Mouse (Mus musculus): ENCODE measurements at regions not wholly inside any gene's neighbourhood (a gene's known extent, or its start where the extent isn't known, plus 50 kb on each side); places are given as distances from the start of the nearest gene placed in this dataset.

DNA sequence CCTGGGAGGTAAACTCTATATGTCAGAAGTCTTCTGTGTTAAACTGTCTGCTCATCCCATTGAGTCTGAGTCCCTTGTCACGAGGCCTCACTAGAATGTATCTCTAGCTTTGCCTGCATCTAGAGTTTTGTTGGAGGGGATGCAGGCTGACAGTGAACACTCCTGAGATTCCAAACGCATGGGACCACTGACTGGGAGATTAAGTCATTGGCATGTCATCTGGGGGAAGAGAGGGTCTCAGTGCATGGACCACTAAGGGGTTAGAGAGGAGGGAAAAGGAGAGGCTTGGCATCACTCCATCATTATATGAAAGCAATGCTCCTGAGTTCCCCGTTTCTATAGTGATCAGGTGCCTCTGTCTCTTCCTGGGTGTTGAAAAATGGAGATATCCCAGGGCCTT, 114.8 kb upstream of the Vangl1 start:
- no peak for DNase-seq (ENCODE audit: low spot score in 2 of 2)

DNA sequence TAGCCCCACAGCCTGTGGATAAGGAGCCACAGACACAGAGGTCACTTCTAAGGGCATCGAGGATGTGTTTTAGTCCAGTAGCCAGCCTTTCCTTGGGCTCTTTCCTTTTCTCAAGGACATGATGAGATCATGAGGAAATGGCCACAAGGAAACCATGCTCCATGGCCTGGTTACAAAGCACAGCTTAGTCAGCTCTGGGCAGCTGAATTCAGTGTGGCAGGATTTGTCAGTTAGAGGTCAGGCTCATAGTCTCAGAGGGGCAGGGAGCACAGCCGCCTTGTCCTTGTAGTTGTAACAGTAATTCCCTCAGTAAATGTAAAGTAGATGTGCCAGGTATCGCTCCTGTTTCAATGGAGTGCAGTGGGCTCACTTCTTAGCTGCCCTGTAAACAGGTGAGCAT, 111.7 kb upstream of the Vangl1 start:
- no peak for DNase-seq (ENCODE audit: low spot score in 2 of 2)

DNA sequence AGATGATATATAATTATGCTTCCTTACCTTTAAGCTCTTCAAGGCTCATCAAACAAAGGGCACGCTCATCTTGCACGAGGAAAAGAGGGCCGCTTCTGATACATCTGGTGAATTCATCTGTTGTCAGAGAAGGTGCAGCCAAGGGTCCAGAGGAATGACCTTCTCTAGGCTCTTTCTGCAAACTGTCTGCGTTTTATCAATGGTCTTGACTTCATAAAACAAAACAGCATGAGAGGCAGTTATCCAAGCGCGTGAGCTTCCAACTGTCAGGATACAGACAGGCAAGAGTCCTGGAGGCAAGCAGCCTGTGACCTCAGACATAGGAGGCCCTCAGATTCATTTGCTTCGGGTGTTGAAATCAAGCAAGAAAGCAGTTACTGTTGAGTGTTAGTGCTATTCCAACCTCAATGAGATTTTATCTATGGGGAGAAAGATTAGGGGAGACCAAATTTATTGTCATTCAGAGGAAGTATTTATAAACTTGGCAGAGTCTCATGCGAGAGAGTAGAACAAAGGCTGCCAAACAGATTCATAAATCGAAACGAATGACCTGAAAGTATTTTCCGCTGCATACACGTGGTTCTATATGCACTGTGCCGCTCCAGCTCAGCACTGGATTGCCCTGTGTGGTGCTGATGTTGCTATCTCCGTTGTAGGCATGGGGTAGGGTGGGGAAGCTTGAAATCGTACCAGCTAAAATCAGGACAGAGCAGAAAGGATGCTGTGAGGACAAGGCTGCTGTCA, 107.2 kb upstream of the Vangl1 start:
- DNase-seq (ENCODE audit: low spot score in 2 of 2), result no peak

DNA sequence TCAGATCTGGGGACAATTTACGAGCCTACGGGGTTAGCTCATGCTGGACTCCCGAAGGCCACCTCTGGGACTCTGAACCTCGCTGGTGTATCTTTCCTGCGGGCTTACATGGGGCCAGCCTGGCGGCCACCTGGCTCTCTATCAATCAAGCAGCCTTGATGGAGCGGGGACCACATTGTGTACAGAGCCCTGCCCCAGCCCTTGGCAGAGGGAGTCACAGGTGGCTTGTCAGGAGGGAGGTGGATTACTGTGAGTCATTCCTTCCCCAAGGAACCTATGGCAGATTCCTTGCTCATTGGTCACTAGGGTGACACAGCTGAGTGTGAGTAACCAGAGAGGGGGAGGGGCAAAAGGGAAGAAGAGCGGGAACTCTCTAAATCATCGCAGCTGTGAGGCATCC, 105.8 kb upstream of the Vangl1 start:
- no peak for DNase-seq (ENCODE audit: low spot score in 2 of 2)

DNA sequence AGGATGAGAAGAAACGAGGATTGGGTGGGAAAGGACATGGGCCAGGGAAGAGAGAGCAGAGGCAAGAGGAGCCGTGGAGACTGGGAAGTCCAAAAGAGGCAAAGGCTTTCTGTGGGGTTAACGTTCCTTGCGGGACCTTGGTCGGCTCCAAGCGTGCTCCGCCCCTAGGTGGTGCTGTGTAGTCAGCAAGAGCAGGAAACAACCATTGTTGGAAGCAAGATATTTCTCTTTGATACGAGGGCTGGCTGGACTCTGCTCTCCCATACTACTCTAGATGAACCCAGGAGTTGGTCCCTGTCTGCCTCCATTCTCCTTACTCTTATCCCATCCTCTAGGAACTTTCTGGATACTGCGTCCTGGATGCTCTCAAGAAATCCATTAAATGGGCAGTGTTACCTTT, 105.3 kb upstream of the Vangl1 start:
- DNase-seq (ENCODE audit: low spot score in 2 of 2), result peak; percentile 47 to 69

DNA sequence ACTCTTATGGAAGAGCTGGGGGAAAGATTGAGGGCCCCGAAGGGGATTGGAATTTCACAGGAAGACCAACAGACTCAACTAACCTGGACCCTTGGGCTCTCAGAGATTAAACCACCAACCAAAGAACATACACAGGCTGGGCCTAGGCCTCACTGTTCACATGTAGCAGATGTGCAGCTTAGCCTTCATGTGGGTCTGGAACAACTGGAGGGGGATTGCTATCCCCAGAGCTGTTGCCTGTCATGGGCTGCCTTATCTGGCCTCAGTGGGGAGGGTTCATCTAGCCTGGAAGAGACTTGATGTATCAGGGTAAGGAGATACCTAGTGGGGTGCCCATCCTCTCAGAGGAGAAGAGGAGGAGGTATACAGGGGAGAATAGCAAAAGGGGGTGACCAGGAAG, 103.2 kb upstream of the Vangl1 start:
- no peak for DNase-seq (ENCODE audit: low spot score in 2 of 2)

DNA sequence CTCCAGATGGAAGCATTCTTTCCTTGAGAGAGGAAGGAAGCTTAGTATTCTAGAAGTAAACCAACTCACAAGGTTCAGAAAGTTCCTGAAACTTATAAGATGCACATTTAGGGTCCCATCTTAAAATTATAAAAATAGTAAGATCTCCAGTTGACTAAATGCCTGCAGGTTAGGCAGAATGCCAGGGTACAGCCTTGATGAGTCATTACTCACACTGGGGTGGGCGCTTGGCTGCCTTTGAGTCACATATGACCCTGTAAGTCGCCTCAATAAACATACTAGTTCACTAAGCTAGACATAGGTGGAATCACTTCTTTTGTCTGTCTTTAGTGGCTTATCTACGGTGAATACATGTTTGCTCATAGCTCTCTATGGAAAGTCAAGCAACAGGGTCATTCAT, 87.9 kb upstream of the Vangl1 start:
- DNase-seq (ENCODE audit: low spot score in 2 of 2), result no peak

DNA sequence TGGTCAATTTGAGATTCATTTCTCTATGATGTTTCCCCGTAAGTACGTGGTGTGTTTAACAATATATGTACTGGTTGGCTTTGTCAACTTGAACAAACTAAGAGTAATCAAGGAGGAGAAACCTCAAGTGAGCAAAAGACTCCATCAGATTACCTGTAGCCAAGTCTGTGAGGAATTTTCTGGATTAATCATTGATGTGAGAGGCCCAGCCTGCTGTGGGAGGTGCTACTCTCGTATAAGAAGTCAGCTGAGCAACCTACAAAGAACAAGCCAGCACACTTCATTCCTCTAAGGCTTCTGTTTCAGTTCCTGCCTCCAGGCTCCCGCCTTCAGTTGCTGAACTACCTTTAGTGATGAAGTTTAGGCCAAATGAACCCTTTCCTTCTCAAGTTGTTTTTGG, 77.5 kb upstream of the Vangl1 start:
- DNase-seq (ENCODE audit: low spot score in 2 of 2), result no peak

DNA sequence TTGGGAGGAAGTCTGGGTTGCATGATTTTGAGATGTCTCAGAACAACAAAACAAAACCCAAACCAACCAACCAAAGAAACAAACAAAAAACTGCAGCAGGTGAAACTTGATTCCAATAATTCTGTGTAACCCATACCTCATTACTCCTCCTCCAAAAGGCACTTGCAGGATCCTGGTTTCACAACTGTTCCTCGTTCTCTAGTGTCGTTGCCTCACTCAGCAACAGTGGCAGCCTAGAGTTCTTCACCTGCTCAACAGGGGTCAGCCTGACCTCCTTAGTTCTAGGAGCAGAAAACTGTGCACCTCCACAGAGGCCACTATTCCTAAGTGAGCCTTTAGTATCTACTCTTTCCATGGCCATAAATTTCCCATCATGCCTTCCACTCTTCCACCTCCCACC, 72.3 kb upstream of the Vangl1 start:
- DNase-seq (ENCODE audit: low spot score in 2 of 2), result no peak

DNA sequence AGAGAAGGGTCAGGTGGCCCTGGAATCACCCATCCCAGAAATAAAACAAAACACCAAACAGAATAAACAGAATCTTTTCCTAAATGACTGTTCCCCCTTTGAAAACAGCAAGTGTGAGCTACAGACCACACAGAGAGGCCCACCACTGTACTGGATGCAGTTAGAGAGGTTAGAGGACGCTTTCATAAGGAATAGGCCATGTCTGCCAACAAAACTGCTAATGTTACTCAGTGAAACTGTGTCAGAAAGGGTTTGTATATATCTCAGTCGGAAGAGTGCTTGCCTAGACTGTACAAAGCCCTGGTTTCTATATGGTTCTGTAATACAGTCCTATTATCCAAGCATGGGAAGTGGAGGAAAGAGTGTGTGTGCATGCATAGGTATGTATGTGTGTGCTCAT, 71.8 kb upstream of the Vangl1 start:
- DNase-seq (ENCODE audit: low spot score in 2 of 2), result no peak

DNA sequence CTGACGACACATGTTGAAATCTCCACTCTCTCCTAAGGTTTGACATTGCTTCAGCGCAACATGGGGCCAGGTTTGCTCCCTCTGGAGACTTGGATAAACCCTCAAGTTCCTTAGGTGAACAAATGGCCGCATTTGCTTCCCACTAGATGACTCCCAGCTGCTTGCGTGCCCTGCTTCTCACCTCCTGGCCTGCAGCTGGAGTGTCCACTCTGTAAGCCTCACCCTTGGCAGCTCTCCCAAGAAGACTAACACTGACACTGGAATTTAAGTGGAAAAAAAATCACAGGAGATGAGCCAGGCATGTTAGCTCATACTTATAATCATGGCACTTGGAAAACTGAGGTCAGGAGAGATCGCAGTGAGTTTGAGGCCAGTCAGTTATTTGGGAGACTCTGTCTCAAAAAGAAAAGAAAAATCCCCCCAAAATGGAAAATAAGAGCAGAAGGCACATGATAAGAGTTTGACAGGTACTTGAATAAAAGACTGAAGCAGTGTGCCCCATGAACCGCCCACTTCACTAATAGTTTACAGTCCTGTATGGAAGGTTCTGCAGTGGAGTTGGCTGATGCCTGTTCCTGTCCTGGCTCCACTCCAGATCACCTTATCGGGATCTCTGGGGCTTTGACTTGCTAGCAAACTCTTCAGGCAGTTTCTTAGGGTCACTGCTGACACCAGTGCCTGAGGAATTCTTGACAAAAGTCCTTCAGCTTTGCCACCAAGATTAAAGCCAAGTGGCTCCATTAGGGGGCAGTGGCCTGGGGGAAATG, 70.9 kb upstream of the Vangl1 start:
- DNase-seq (ENCODE audit: low spot score in 2 of 2), result no peak

DNA sequence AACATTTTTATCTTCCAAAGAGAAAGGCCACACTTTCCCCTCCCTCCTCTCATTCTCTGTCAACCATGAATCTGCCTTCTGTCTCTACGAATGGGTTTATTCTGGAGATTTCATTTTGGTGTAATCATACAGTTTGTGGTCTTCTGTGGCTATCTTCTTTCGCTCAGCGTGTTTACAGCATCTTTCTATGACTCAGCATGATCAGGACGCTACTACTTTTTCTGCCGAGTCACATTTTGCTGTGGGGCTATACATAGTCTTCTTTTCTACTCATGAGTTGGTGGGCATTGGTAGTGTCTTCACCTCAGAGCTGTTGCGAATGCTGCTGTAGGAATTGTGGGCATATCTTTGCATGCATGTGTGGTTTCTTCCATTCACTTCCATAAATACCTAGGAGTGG, 66.3 kb upstream of the Vangl1 start:
- DNase-seq (ENCODE audit: low spot score in 2 of 2), result no peak

DNA sequence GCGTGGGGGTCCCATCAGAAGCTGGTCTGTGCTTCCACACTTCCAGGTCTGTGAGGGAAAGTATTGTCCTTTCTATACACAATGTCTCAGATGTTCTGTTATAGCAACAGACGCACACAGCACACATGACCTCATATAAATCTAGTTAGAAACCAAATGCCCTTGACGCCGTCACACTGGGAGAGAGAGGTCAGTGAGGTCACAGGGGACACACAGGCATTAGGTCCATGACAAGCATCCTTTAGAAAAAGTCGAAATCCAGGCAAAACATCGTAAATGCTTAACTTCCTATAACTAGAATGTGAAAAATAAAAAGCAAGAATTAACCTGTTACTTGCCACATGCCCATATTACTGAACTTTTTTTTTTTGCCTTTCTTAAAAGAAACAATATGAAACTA, 65.8 kb upstream of the Vangl1 start:
- no peak for DNase-seq (ENCODE audit: low spot score in 2 of 2)

DNA sequence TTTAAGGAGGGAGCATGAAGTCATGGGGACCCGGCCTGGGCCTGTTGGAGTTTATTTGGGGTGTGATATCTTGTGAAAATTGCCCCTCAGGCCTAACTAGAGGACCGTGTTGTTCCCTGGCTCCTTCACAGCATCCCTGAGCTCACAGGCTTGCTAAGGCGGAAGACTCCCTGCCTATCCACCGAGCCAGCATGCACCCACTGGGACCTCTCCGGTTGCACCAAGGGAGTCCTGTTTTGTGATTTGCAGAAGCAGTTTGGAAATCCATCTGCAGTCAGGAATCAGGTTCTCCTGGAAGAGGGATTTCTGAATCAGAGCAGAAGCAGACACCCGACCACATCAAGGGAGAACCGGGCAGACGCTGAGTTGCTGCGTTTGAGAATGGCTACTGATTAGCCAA, 61.6 kb upstream of the Vangl1 start:
- no peak for DNase-seq (ENCODE audit: low spot score in 2 of 2)

DNA sequence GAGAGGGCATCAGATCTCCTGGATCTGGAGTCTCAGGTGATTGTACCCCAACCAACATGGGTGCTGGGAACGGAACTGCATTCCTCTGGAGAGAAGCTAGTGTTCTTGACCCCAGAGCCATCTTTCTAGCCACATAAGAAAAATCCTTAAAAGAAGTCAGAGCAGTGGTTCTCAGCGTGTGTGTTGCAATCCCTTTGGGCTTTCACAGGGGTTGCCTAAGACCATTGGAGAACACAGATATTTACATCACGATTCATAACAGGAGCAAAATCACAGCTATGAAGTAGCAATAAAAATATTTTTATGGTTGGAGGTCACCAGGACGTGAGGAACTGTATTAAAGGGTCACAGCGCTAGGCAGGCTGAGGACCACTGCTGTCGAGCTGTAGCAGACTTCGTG, 60.7 kb upstream of the Vangl1 start:
- DNase-seq (ENCODE audit: low spot score in 2 of 2), result no peak

DNA sequence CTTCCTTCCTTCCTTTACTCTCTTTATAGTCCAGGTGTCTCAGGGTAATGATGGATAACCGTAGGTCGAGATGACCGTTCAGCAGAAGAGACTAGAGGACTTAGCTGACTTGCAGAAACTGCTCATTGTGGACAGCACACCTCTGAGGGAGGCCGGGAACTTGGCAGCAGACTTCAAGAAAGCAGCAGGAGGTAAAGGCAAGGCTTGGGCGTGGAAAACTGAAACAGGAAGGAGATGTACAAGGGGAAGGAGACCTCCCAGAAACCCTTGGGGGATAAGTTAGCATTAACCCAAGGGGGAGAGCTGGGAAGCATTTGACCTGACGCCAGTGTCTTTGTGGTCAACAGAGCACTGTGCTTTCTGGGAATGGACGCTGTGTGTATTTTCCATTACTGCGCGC, 58.8 kb upstream of the Vangl1 start:
- DNase-seq (ENCODE audit: low spot score in 2 of 2), result no peak

DNA sequence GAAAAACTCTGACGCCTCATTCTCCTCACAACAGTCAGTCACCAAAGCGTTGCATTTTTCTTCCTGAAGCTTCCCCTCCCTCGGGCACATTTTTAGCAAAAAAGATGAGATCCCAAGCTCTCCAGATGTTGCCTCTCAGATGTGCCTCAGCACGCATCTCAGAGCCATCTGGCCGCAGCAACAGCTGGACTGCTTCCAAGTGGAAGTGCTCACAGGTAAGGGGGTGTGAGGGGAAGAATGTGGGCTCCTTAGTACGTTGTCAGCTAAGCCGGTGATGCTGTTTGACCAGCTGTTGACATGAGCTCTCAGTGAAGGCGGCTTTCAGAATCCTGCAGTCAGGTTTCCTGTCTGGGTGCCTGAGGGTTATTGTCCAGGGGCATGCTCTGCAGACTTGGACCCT, 58.2 kb upstream of the Vangl1 start:
- DNase-seq (ENCODE audit: low spot score in 2 of 2), result no peak

DNA sequence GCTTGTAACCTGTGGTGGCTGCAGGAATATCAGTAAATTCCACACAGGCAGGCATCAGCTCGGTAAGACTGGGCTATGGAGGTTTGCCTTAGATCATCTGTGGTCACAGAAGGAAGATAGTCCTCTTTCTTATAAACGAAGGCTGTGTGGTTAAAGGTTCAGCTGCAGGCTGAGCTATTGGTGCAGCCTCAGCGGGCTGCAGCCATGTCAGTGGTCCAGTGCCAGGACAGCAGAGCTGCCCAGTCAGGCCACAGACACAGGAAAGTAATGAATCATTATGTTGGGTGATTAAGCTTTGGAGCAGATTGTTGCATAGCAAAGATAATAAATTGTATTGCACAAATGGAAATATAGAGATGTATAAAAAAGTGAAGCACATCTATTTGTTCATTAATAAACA, 57.0 kb upstream of the Vangl1 start:
- no peak for DNase-seq (ENCODE audit: low spot score in 2 of 2)
